Mouse (Mus musculus): ENCODE measurements around the gene Tmem82. TPM values are rescaled to one million over a fixed set of nuclear protein-coding genes. Genes with fewer than 3 reads are reported as not detected.

The Tmem82 gene
- total RNA-seq, 2 experiments from 2014 or later = 7.9 to 9.5 TPM

DNA sequence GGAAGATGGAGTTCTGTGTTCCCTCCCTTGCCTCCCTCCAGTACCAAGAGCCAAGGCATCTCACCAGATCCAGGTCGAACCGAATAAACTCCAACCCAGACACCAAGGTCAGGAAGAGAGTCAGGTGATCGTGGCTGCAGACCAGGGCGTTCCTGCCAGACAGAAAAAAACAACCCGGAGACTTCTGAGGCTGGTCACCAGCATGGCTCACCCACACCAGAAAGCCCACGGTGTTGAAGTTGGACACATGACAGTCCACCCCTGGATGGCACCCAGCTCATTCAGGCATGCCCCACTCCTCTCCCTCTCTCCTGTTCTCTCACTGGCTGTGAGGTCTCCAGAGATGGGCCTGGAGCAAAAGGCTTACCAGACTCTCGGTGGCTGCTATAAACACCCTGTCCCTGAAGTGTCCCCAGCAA is 22.9 kb upstream of the Tmem82 start:
- no peak for DNase-seq

DNA sequence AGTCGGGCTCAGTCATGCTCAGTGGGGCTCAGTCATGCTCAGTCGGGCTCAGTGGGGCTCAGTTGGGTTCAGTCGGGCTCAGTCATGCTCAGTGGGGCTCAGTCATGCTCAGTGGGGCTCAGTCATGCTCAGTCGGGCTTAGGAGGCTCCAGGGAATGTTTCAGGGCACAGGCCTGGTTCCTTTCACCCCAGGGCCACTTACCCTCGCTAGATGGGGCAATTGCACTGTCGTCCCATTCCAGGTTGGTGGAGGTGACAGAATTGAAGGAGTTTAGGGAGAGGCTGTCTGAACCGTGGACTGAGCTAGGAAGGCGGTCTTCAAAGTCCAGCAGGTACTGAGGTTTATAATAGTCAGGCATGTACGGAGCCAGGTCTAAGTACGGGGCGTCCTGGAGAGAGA is 21.0 kb upstream of the Tmem82 start:
- no peak for DNase-seq

DNA sequence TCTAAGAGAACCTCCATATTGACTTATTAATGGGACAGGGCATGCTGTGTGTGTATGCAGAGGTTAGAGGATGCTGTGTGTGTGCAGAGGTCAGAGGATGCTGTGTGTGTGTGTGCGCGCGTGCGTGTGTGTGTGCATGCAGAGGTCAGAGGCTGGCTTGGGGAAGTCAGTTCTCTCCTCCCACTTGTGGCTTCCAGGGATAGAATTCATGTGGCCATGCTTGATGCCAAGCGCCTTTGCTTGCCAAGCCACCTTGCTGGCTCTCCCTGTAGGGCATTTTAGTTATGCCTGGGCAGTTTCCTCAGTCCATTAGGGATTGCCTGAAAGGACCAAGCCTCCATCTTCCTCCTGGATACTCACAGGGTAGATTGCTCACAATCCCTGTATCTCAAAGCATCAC is 18.3 kb upstream of the Tmem82 start:
- peak; percentile 51 for DNase-seq

DNA sequence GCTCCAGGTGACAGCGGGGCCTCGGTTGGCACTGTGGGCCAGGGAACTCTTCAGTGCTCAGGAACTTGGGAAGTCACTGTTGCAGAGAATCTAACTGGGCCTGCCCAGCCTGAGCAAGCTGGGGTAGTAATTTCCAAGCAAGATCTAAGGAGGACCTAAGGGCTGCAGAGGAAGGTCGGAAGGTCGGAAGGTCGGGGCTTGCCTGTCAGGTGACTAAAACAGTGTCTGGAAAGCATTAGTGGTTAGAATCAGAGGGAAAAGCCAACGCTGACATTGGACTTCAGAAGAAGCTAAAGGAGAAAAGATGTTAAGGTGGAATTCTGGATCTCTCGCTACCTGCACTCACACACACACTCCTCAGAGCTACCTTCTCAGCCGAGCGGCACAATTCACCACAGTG is 17.6 kb upstream of the Tmem82 start:
- no peak for DNase-seq

DNA sequence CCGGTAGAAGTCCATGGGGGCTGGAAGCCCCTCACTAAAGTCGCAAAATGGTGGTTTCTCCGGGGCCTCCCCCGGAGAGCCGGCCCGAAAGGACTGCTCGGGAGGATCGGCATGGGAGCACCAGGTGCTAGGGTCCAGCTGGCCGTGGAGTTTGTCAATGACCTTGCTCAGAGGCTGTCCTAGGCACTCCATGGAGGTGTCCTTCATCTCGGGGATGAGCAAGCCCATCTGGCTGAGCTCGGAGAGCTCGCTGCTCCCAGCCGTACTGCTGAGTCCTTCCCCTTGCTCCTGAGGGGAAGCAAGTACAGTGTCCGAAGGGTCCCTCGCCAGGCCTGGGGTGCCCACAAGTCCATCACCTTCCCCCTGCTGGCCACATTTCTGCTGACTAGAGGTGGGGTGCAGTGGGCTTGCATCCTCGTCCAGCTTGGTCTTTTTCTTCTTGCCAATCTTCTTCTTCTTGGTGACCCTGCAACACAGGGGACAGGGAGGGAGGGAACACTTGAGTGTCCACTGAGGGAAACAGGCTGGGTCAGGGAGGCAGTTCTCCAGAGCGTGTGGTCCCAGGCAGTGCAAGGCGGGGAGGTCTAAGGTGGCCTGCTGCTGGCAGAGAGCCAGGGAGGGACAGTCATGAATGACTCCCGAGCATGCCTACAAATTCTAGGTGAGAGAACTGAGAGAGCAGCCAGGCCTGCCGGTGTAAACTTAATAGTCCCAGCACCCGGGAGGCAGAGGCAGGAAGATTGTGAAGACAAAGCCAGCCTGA is 13.9 kb upstream of the Tmem82 start:
- peak; percentile 52 for DNase-seq

DNA sequence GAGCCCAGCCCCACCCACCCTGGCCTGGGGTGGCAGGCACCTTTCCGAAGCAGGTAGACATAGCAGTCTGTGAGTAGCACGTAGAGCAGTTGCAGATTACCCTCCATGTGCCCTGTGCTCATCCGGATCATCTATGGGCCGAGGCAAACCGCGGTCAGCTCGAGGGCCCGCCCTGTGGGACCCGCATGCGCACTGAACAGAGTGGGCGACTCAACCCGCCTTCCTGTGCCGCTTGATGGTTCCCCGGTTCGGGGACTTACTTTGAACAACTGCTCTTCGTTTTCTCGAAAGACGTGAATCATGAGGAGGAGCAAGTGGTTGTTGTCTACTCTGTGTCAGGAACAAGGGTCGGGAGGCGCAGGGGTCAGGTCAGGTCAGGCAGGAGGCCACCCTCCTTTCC is 12.8 kb upstream of the Tmem82 start:
- DNase-seq = no peak

DNA sequence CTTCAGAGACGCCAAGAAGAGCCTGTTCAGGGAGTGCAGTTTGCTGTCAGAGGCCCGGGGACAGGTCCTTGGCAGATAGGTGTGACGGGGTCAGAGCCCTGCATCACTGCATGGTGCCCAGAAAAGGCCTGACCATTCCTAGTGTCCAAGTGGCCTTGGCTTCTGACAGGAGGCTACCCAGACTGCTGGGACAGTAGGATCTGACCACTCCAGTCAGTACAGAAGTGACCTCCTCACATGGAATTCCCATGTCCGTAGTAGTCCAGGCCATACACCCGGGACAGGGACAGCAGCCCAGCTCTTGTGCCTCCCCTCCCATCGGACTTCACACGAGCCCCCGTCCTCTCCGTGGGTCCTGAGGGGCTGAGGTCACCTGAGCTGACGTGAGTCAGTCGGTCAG is 11.6 kb upstream of the Tmem82 start:
- DNase-seq = no peak

DNA sequence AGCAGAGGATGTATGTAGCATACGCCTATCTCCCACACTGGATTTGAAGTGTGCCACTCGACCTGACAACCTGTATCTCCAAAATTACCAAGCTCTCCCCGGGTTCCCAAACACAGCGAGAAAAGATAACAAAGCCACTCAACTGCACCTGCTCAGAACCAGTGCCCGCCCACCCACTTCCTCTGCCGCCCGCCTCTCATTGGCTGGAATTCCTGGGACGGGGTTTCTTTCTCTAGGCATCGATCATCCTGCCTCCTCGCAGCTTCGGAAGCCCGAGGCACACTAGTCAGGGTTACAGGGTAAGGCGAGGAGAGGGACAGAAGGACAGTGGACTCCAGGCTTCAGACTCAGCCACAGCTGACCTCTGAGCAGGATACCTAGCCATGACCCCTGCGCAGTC is 10.2 kb upstream of the Tmem82 start:
- DNase-seq = no peak

DNA sequence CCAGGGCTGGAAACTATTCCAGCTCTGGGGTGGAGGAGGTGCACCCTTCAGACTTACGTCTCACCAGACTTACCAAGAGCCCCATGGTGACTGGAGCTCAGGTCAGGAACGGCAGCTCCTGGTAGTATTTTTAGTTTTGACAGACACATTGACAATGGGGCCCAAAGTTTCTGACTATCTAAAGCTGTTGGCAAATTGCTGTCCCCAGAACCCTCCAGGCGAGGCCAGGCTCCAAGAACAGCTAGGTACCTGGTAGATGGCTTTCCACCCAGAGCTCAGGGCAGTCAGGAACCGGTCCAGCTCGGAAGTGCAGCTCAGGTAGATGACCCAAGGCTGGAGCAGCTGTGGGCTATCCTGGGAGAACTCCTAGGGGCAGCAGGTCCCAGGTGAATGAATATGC is 9.1 kb upstream of the Tmem82 start:
- no peak for DNase-seq

DNA sequence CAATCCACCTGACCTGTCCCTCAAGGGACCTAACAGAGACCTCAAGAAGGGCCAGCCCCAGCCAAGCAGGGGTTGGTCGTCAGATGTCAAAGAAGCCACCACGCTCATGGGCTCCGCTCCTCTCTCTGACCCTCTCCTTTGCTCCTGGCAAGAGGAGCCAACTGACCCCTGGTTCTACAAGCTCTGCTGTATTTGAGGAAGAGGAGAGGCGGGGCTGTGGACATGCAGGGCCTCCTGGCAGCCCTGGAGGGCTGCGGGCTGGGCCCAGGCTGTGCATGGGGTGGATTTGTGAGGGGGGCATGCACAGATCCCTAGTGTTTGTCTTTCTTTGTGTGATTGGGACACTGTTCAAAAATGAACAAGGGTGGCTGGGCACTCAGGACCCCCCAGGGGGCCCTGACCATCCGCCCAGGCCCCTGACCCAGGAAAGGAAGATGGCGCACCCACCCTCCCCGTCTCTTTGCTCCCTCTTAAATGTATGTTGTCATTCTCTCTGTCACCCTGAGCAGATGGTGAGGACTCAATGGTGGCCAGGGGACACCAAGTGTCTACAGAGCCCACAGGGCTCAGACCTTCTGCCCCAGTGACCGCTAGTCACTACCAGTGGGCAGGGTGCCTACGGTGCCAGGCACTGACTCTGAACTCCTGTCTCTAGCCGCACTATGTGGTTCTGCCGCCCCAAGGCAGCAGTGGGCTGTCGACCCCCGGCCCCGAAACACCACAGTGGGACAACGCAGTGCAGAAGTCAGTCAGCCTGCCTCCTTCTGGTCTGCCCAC is 7.5 kb upstream of the Tmem82 start:
- no peak for DNase-seq

DNA sequence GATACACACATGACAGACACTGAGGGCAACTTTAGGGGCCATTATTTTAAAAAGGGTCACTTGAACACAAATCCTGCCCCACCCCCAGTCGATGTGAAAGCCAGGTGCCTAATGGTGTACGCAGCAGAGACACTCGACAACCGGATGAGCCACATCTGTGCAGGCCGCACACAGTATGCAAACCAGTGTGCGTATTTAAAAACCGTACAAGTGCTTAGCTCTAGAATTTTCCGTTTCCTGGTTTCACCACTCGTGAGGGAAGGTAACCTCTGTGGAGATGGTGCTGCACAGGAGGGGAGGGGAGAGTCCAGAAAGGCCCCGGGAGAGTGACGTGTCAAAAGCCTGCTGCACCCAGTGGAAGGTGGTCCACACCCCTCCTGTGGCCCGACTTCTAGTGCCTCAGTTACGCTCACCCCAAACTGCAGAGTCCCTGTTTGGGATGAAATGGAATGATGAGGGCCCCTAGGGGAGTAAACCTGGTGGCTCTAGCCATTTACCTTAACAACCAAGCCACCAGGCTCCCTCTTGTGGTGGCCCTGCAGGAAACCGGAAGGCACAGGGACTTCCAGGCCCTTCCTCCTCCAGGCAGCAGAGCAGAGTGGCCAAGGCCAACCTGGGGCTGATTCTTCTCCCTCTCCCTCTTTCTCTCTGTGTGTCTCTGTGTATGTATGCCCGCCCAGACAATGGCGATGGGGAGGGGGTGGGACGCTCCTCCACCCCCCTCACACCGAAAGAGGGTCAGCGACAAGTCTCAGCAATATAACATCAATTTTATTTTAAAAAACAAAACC is 6.7 kb upstream of the Tmem82 start:
- peak; percentile 67 for DNase-seq

DNA sequence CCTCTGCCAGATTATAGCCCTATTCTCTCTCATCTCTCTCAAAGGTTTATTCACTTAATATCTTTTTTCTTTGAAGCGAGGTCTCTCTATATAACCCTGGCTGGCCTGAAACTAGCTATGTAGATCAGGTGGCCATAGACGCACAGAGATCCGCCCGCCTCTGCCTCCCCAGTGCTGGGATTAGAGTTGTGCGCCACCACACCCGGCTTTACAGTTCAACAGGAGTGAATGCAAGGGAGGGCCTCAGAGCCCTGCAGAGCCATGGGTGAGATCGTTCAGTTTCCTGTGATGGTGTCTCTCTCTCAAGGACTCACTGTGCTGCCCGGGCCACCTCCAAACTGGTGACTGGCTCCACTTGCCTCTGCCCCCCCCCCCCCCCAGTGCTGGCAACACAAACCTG is 5.7 kb upstream of the Tmem82 start:
- DNase-seq = no peak

DNA sequence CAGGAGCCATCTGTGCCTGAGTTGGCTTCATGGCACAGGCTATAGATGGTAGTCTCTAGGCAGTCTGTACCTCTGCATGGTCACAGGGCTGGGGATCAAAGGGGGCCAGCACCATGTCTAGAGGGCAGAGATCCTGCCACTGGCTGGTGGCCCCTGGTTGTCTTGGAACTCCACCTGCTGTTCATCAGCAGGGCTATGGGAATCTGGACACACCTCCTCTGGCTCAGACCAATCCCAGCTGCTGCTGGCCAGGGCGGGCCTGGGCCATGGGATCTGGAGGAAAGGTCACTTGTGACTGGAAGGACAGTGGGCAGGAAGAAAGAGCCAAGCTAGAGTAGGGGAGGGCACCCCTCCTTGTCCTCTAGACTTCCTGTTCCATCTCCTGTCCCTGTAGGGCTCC is 5.2 kb upstream of the Tmem82 start, which contains the start of gene Slc25a34:
Gene Slc25a34 (minus strand): TSS at position 156 of the 400 bp plus-strand sequence.
- peak; percentile 89 for DNase-seq

DNA sequence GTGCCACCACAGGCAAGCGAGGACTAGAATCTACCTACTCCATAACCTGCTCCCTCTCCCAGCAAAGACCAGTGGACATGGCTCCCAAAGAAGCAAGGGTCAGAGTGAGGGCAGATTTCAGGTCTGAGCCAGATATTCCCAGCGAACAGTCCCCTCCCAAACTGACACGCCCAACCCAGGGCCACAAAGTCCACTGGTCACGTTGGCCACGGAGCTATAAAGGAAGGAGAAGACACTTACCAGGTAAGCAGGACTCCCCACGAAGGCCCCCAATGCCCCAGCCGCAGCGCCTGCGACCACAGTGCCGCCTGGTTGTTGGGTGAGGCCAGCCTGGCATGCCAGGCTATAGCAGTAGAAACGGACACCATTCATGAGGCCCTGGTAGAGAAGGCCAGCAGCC is 4.6 kb upstream of the Tmem82 start:
- no peak for DNase-seq

DNA sequence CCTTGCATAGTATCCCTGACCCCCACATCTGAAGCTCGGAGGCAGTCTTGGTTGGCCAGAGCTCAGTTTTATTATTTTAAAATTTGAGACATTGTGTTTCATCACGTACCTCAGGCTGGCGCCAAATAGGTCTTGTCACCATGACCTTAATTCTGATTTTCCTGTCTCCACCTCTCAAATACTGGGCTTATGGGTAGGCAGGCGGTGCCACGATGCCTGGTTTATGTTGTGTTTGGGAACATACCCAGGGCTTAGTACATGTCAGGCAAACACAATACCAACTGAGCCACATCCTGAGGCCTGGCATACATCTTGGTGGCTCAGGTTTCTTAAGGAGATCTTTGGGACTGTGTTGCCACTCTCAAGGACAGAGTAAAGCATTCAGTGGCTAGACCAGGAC is 4.1 kb upstream of the Tmem82 start:
- DNase-seq = peak; percentile 40

DNA sequence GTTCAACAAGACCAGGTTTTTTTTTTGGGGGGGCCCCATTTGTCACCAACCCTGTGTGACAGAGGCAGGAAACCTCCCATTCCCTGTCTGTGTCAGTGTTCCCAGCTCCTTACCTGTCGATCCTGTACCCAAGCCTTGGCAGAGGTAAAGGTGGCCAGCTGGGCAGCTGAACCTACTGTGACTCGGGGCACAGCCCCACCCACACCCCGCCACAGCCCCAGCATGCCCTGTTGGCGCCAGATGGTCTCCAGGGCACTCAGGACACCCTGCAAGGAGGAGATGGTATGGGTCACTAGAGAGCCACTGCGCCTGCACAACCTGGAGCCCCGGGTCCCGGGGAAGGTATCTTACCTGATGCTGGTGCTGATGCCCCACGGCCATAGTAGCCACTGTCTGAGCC is 3.7 kb upstream of the Tmem82 start:
- DNase-seq = no peak

DNA sequence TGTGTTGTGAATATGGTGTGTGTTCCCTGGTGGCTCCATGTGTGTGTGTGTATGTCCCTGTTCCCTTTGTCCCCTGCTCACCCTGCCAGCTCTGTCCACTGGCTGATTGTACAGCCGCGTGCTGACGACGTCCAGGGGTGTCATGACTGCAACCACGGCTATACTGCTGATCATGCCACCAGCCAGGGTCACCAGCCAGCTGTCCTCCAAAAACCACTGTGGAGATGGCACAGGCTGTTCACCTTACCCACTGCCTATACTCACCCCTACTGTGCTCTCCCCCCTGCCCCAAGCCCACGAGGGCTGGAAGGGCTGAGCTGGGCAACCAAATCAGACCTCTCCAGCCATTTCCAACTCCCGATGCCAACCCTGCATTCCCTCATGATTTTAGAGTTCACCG is 2.9 kb upstream of the Tmem82 start:
- DNase-seq = peak; percentile 48

DNA sequence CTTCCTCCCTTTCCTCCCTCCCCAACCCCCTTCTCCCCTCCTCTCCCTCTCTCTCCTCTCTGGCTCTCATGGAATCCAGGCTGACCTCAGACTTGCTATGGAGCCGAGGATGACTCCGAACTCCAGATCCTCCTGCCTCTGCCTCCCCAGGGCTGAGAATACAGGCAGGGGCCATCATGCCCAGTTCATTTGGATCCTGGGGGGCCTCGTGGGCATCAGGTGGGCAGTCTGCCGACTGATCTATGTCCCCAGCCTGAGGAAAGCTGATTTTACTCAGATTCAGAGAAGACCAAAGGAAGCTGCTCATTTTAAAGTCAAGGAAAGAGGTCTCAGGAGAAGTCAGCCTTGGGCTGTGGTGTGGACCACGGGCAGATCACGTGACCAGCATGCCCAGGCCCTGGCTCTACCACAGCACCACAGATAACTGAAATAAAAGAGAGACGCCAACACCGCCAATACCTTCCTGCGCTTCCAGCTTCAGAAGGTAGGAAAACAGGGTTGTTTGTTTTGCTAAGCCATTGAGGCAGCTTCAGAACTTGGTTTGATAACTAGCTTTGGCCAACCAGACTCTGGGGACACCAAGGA is 958 bp upstream of the Tmem82 start:
- no peak for DNase-seq

DNA sequence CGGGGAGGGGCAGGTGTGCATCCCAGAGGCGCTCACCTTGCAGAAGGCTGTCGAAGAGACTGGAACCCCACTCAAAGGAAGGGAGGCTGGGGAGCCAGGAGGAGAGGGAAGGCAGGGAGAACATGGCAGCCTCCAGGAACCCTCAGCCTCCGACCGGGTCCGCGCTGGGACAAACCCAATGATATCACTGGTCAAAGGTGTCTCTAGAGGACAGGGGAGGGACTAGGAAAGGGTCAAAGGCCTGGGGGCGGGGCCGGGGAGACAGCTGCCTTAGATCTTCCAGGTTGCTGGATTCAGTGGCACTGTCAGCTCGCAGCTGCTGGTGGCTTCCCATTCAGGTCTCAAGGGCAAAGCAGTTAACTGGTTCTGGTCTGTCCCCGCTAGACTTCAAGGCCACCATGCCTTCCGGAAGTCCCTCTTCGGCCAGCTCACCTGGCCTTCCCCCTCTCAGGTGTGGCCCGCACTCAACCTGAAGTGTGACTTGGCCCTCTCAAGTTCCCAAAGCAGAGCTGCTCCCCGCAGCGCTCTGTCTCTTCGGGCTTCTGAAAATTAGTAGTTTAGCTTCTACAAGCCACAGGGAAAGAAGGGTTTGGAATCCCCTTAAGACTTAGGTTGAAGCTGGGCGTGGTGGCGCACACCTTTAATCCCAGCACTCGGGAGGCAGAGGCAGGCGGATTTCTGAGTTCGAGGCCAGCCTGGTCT is 419 bp downstream of the Tmem82 start:
- DNase-seq = peak; percentile 67

DNA sequence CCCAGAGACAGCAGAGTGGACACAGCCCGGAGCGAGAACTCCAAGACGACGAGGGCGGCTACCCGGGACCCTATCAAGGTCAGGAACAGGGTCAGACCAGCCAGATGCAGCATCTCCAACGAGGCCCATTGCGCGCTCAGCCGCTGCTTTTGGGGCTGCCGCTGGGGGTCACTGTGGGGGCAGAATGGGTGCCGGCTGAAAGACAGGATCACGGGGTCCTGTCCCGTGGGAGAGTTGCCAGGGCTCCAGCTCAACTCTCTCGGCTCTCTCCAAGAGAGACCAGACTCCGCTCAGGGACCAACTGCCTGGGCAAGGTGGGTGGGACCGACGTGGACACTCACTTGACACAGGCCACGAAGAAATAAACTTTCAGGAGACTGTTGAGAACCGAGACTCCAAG is 1.1 kb downstream of the Tmem82 start:
- DNase-seq = peak; percentile 82

DNA sequence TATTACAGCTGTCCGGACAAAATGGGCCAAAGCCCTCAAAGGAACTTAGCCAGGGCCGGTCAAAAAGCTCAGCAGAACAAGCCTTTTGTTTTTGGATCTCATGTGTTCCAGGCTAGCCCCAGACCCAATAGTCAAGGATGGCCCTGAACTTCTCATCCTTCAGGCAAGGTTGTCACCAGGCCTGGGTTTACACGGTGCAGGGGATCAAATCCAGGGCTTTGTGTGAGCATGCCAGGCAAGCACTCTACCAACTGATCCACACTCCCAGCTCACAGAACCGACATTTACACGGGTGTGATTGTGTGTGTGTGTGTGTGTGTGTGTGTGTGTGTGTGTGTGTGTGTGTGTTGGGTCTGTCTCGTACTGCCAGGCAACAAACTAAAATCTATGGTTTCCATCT is 1.6 kb downstream of the Tmem82 start:
- DNase-seq = no peak

DNA sequence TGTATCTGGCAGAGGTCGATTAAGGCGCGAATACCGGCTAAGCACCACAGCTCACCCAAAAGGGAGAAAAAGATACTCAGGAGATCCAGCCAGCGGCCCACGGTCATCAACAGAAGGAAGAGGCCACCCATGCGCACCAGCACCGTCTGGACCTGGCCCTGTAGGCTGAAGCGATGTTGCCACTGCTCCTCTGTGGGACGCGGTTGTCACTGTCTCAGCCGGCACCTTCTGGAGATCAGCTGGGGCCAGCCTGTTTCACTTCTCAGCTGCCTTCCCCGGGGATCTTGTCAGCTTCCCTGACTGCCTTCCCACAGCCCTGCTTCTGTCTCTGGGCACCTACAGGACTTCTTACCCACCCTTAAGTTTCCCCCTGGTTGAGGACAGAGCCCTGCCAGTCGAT is 3.5 kb downstream of the Tmem82 start:
- DNase-seq = no peak
